Mouse (Mus musculus) cerebellum, postnatal 36 days (tissue): Measurements from ENCODE around the gene Ubald1.

Experiments
- DNase-seq, 2 experiments: peaks; one replicate each; pipeline ENCODE4 v3.0.0; 2021 to 2022; ENCODE audit warnings: mixed read lengths in 2 of 2

Ubald1 gene

DNA sequence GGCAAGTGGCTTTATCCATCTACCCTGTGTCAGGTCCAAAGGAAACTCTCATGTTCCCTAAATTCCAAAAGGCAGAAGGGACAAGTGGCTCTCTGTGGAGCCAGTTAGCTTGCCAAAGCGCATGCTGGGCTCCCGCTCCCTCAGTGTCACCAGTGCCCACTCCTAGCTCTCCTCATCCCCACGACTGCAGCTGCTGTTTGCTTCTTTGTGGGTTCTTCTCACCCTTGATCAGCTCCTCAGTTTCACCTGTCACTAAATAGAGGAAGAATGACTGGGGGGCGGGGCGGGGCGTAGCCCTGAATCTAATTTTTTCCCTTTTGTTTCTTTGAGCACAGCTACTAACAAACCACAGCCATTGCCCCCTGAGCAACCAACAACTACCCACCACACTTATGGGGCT is 18.8 kb upstream of the Ubald1 start:
- no peak for DNase-seq

- DNase-seq = no peak
Observed at GRCm38 (mm10) chr16:4897146-4897730, 17.1 kb upstream of the Ubald1 start.

DNA sequence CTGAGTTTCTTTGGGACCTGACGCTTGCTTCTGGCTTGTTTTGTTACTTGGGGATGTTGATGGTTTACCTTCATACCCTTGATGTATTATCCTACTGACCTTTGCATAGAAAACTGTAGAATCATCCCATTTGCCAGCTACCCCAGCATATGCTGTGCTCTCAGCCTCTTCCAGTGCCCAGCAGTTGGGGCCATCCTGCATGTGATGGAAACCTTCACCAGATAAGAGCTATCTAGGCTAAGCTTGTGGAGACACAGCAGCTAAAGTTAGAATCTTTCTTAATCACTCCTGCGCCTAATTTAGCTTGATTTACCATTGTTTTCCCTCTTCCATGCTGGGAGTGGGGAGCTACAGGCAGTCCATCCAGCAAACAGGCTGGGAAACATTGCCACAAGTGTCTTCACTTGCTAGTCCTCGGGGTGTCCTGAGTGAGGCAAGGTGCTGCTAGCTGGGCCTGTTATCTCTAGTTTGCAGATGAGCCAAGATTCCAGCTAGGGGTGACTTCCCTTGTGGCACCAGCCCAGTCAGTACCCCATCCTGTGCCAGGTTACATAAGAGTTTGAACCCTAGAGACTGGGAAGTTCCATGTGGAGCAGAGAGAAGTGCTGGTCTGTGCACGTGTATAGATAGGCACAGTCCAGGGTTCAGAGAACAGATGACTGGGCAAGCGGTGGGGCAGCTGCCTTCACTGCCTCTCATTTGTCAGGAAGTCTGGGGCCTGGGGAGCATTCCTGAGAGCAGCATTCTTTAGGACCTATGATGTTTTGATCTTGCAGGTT is 16.3 kb upstream of the Ubald1 start:
- DNase-seq = peak; percentile 42 to 51

DNA sequence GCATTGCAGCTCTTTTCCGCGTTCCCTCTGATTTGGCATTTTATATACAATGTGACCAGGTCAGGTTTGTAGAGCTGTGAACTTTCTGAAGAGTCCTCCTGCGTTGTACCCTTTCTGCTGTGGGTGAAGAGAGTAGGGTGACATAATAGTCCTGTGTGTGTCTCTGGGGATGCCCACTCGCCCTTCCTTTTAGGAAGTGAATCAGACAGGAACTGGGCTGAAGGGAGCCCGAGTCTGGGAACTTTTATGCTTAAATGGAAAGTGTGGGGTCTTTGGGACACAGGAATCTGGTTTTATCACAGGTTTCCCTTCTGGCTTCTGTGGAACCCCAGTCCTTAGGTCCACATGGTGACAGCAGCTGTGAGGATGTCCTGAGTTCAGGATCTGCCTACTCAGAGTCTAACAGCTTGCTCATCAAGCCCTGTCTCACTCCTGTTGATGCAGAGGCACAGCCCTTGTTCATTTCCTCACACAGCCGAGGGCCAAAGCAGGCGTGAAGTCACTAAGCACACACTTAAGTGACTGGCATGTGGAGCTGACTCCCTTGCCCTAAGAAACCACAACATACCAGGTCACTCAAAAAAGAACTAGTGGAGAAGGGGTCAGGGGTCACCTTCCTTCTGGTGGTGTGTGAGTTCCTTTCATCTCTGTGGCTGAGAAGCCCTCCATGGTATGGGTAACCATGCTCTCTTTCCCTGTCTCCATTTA is 14.2 kb upstream of the Ubald1 start:
- no peak for DNase-seq

- DNase-seq = no peak
Observed at GRCm38 (mm10) chr16:4892171-4892570, 12.1 kb upstream of the Ubald1 start.

DNA sequence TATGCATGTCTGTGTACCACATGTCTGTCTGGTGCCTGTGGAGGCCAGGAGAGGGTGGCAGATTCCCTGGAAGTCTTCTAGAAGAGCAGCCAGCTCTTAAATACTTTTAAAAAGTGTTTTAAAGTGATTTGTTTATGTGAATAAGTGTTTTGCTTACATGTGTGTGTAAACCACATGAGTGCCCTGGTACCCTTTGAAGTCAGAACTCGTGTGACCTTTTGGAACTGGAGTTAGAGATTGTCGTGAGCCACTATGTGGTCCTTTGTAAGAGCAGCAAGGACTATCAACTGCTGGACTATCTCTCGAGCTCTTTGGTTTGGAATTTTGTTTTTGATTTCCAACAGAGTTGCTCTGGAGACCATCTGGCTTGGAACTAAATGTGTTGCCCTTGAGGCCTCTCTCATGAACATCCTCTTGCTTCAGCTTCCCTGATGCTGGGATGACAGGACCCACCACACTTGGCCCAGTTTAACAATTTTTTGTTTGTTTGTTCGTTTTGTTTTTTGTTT is 10.1 kb upstream of the Ubald1 start:
- DNase-seq = no peak

DNA sequence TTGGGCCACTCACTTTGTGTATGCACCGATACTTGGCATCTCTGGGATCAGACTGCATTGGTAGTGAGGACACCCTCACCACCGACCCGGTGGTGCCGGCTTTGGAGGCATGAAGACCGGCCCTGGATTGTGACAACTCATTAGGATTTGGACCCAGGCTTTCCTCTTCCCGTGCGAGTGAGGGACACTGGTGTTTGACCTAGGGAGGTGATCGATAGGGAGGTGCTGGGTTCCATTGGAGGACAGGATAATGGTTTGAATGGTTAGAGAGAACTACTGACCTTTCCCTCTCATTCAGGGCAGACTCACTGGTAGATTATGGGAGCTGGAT is 6.5 kb upstream of the Ubald1 start:
- DNase-seq = no peak

- DNase-seq = peak; percentile 89 to 90
Observed at GRCm38 (mm10) chr16:4885760-4886689, 5.9 kb upstream of the Ubald1 start, which contains the start of gene Mgrn1. Gene Mgrn1, plus strand, starts transcription at chr16:4886249.

DNA sequence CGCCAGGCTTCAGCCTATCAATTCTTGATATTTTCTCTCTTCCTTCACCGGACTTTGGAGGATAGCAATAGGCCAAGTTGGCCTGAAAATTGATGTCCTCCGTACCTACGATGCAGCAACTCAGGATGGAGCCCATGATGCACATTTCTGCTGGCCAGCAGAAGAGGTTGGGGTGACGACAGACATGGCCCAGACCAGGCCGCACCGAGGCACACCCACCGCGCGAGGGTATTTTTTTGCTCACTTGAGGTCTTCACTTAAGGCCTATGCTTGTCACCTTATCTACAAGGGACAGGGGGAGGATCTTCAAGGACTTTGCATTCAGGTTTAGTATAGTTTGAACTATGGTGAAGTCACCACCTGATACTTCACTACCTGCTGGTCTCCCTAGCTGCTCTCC is 4.8 kb upstream of the Ubald1 start:
- DNase-seq = no peak

DNA sequence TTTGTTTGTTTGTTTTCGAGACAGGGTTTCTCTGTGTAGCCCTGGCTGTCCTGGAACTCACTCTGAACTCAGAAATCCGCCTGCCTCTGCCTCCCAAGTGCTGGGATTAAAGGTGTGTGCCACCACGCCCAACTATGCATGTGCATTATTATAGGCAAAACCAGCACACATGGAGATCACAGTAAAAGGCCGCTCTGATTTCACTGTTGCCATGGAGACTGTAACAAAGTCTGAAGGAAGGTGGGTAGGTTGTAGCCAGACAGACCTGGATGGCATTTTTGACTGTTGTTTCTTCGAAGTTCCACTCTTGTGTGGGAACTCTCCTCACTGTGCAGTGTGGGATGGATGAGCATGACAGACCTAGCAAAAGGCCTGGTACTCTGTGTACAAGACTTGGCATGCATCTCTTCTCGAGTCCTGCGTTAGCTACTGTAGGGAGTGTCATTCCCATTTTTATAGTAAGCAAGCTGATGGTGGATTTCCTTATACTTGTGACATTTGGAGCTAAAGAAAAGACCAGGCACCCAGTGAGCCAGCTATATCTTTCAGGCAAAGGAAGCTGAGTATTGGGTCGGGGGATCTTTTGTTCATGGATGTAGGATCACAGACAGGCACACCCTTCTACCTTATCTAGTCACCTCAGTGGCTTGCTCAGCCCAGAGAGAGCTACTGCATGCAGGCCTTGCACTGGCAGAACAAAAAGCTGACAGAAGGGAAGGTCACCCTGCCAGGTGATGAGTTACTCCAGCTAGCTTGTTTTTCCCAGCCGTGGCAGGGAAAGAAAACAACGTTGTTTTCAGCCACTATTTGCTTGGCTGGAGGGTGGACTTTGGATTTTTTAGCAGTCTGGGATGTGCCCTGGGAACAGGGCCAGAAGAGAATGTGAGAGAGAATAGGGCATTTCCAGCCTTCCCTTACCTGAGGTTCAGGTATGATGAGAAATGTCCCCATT is 1.6 kb upstream of the Ubald1 start:
- DNase-seq = no peak

DNA sequence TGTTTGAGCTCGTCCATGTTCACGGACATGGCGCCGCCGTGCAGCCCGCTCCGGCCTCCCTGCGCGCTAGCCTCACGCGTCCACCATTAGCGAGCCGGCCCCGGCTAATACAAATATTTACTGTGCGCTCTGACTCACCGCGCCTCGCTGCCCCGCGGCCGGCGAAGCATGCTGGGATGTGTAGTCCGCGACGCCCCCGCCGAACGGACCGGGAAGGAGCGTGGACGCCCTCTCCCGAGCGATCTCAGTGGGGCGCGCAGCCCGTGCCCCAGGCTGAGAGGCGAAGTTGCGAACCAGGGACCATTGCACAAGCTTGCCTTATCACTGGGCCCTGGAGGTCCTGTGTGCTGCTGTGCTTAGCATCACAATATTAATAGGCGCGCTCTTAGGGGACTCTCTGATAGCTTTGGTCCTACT is 399 bp downstream of the Ubald1 start:
- DNase-seq = peak; percentile 89 to 92

DNA sequence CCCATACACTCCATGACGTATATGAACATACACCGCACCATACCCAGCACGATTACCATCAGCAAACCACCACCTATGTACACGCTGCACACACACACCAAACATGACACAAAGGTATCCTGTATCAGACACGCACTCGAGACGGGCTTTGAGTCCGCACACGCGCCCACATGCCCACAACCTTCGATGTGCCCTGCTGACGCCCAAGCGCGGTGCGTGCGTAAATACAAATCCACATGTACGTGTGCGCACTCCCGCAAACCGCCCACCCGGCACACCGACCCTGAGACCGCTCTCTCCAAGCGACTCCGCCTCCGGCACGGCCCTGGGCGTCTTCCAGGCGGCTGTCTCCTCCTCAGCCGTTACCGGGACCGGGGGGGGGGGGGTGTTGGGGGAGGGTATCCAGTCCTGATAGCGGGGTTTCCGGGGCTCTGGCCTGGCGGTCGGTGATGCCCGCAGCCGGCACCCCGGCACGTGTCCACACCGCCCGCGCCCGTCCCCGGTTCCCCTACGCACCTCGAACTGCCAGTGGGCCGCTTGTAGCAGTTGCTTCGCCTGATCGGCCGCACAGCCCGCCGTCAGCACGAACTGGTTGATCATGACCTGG is 911 bp downstream of the Ubald1 start:
- DNase-seq = peak; percentile 35 to 56

DNA sequence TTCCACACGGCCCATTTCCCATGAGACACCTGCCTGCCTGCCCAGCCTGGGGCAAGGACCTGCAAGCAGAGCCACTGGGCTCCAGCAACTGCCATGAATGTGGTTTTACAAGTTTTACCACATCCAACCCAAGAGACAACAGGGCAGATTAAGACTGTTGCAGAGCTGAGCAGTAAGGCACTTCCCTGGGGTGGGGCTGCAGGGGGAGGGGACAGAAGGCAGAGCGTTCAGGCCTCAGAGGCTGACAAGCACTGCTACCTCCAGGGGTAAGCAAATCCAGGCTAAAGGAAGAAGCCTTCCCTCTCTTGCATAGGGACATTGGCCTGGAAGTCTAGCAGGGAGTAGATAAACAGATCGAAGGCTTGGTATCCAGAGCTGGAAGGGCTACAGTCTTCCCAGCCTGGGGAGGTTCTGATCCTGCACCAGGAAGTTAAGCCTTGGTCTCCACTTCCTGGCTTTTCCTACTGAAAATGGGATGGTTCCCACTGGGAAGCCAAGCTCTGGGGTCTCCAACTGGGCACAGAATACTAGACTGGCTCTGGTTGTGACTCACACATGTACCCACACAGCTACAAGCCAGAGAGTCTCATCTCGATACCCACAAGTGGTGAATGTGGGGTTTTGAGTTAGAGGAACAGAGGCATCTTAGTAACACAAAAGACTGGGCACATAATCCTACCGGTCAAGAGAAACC is 1.8 kb downstream of the Ubald1 start:
- no peak for DNase-seq

- DNase-seq = no peak
Observed at GRCm38 (mm10) chr16:4877701-4878100, 2.4 kb downstream of the Ubald1 start.

GRCm38 (mm10) chr16:4877195-4877594 is 2.9 kb downstream of the Ubald1 start:
- DNase-seq = no peak

GRCm38 (mm10) chr16:4876033-4876680 is 4.0 kb downstream of the Ubald1 start:
- peak; percentile 53 to 64 for DNase-seq

DNA sequence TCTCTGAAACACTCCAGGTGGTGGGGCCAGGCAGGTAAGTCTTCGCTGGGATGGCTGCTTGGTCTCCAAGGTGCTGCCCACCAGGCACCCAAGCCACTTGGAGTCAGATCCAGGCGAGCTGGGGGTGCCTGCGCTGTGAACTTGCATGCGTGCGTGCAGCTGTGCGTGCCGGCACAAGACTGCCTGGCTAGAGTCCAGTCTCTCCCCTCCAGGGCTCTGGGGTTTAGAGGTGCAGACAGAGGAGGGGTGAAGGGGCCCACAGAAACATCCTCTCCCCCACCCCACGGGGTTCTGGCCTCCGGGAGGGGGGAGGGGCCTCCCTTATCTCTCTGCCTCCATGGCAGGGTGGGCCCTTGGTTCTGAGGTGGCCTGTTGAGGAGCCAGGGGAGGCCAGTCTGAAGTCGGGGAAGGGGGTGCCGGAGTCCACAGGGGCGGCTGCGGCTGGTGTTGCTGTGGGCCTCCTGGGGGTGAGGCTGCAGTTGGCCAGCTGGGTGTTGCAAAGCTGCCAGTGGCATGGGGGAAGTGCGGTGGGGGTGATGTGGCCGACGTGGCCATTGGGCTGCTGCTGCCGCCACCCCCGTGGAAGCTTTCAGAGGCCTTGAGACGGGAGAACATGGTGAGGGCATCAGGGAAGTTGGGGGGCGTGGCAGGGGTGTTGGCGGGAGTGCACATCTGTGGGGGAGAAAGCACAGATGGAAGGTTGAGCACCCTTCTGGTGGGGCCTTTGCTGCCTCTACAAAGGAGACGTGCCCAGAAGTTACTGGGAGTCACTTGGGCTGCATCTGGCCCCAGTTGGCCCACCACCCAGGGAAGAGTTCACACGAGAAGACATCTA is 4.7 kb downstream of the Ubald1 start:
- DNase-seq = no peak

DNA sequence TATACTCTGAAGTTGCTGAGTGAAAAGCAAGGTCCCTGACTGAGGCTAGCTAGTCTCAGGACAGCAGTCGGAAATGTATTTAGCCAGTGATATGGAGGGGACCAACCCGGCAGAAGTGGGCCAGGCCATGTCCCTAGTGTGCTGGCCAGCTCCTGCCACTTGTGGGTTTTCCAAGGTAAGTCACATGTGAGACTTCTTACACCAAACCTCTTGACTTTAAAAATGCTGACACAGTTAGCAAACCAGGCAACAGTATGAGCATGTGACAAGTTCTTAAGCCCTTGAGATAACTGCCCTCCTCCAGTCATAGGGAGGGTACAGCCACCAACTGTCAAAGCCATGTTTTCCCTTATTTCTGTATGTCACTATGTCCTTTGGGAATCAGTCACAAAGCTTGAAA is 8.2 kb downstream of the Ubald1 start:
- no peak for DNase-seq

- DNase-seq = no peak
Observed at GRCm38 (mm10) chr16:4870490-4870889, 9.6 kb downstream of the Ubald1 start.
